Mouse (Mus musculus) MEL (cell line): ENCODE results near the gene Def8. TPM values are rescaled to one million over a fixed set of nuclear protein-coding genes. Genes with fewer than 3 reads are reported as not detected.

ENCODE experiments used
- DNase-seq: peaks from one replicate; pipeline ENCODE4 v3.0.0; 2011; ENCODE audit warnings: low read depth, low spot score
- H3K27ac ChIP-seq: 2 replicates; pipeline ENCODE4 v1.5.1; 2012; ENCODE audit warnings: low read depth, mild to moderate bottlenecking, control low read depth, low read length, moderate library complexity; ENCODE audit not compliant: control insufficient read depth
- H3K27me3 ChIP-seq, 2 experiments: fragments of 150-350 bp in 1 of 2; sonication (generic) in 1 of 2; 2 replicates each; pipeline ENCODE4 v1.6.1; 2012; ENCODE audit warnings: low read length in 2 of 2, mild to moderate bottlenecking in 2 of 2, improper control_type of control experiment in 1 of 2, moderate library complexity in 1 of 2; ENCODE audit not compliant: insufficient read depth in 2 of 2, control insufficient read depth in 1 of 2
- H3K36me3 ChIP-seq, 2 experiments: 2 replicates each; pipeline ENCODE4 v1.6.1; 2012 to 2014; ENCODE audit warnings: low read length in 2 of 2, improper control_type of control experiment in 1 of 2, inconsistent platforms in 1 of 2, mild to moderate bottlenecking in 1 of 2; ENCODE audit not compliant: insufficient read depth in 2 of 2, control insufficient read depth in 1 of 2
- H3K4me1 ChIP-seq, 2 experiments: fragments of 150-350 bp in 1 of 2; sonication (generic) in 1 of 2; 2 replicates each; pipeline ENCODE4 v1.6.1; 2012; ENCODE audit warnings: low read length in 2 of 2, improper control_type of control experiment in 1 of 2, mild to moderate bottlenecking in 1 of 2; ENCODE audit not compliant: insufficient read depth in 2 of 2, control insufficient read depth in 1 of 2
- H3K4me3 ChIP-seq, 2 experiments: fragments of 150-350 bp in 1 of 2; sonication (generic) in 1 of 2; 2 replicates each; pipeline ENCODE4 v1.5.1; 2012; ENCODE audit warnings: low read depth in 2 of 2, low read length in 2 of 2, mild to moderate bottlenecking in 2 of 2, moderate library complexity in 2 of 2, control low read depth in 1 of 2, improper control_type of control experiment in 1 of 2; ENCODE audit not compliant: control insufficient read depth in 1 of 2, insufficient read depth in 1 of 2
- H3K79me2 ChIP-seq: 2 replicates; pipeline ENCODE4 v1.6.1; 2012; ENCODE audit warnings: mild to moderate bottlenecking, low read length, moderate library complexity; ENCODE audit not compliant: control insufficient read depth, poor library complexity, insufficient read depth
- H3K9ac ChIP-seq: 2 replicates; pipeline ENCODE4 v1.6.1; 2012; ENCODE audit warnings: low read depth, mild to moderate bottlenecking, control low read depth, low read length, moderate library complexity; ENCODE audit not compliant: control insufficient read depth, poor library complexity, severe bottlenecking
- H3K9me3 ChIP-seq: fragments of 150-350 bp; sonication (generic); replicated peaks from 2 replicates; pipeline ENCODE4 v1.6.1; 2012; ENCODE audit warnings: mild to moderate bottlenecking, low read length, improper control_type of control experiment, moderate library complexity; ENCODE audit not compliant: insufficient read depth
- CHD1 ChIP-seq: IDR thresholded peaks from 2 replicates; pipeline ENCODE4 v1.6.1; 2012; ENCODE audit warnings: low read depth, mild to moderate bottlenecking, inconsistent platforms, low read length, improper control_type of control experiment
- CHD2 ChIP-seq: IDR thresholded peaks from 2 replicates; pipeline ENCODE4 v1.6.1; 2011; ENCODE audit warnings: low read length, improper control_type of control experiment
- CTCF ChIP-seq, 3 experiments: IDR thresholded peaks in 2 of 3; conservative IDR thresholded peaks in 1 of 3; 2 replicates each; pipeline ENCODE4 v1.5.1; 2011 to 2012; ENCODE audit warnings: low read length in 3 of 3, low read depth in 2 of 3, mild to moderate bottlenecking in 2 of 3, improper control_type of control experiment in 1 of 3, inconsistent platforms in 1 of 3, mixed read lengths in 1 of 3, moderate library complexity in 1 of 3; ENCODE audit not compliant: control insufficient read depth in 1 of 3, insufficient read depth in 1 of 3, poor library complexity in 1 of 3, severe bottlenecking in 1 of 3
- ELF1 ChIP-seq: IDR thresholded peaks from 2 replicates; pipeline ENCODE4 v1.6.1; 2014; ENCODE audit warnings: low read depth, mild to moderate bottlenecking, inconsistent platforms, low read length, improper control_type of control experiment, moderate library complexity
- EP300 ChIP-seq, 2 experiments: IDR thresholded peaks; 2 replicates each; pipeline ENCODE4 v1.6.1; 2011; ENCODE audit warnings: improper control_type of control experiment in 2 of 2, low read length in 2 of 2, low read depth in 1 of 2, mild to moderate bottlenecking in 1 of 2
- GATA1 ChIP-seq: IDR thresholded peaks from 2 replicates; pipeline ENCODE4 v1.6.1; 2011; ENCODE audit warnings: low read depth, low read length, improper control_type of control experiment
- HCFC1 ChIP-seq: IDR thresholded peaks from 2 replicates; pipeline ENCODE4 v1.6.1; 2012; ENCODE audit warnings: low read depth, mild to moderate bottlenecking, inconsistent platforms, low read length, improper control_type of control experiment, moderate library complexity
- JUND ChIP-seq: IDR thresholded peaks from 2 replicates; pipeline ENCODE4 v1.6.1; 2011; ENCODE audit warnings: low read depth, mild to moderate bottlenecking, improper control_type of control experiment, low read length
- MAFK ChIP-seq: IDR thresholded peaks from 2 replicates; pipeline ENCODE4 v1.6.1; 2011; ENCODE audit warnings: low read depth, mild to moderate bottlenecking, low read length, improper control_type of control experiment, borderline replicate concordance
- MAX ChIP-seq: IDR thresholded peaks from 2 replicates; pipeline ENCODE4 v1.6.1; 2011; ENCODE audit warnings: low read length, improper control_type of control experiment
- MEF2A ChIP-seq: IDR thresholded peaks from 2 replicates; pipeline ENCODE4 v1.6.1; 2014; ENCODE audit warnings: low read depth, mild to moderate bottlenecking, inconsistent platforms, low read length, improper control_type of control experiment; ENCODE audit not compliant: poor library complexity, insufficient replicate concordance, severe bottlenecking; ENCODE audit errors: extremely low read depth
- MXI1 ChIP-seq: IDR thresholded peaks from 2 replicates; pipeline ENCODE4 v1.6.1; 2011; ENCODE audit warnings: mild to moderate bottlenecking, low read depth, low read length, improper control_type of control experiment
- MYB ChIP-seq: IDR thresholded peaks from 2 replicates; pipeline ENCODE4 v1.6.1; 2011; ENCODE audit warnings: mild to moderate bottlenecking, low read depth, low read length, improper control_type of control experiment
- MYC ChIP-seq: IDR thresholded peaks from 2 replicates; pipeline ENCODE4 v1.6.1; 2011; ENCODE audit warnings: low read depth, mild to moderate bottlenecking, low read length, improper control_type of control experiment, moderate library complexity
- NELFE ChIP-seq: IDR thresholded peaks from 2 replicates; pipeline ENCODE4 v1.6.1; 2011; ENCODE audit warnings: low read depth, low read length, improper control_type of control experiment
- NRF1 ChIP-seq: IDR thresholded peaks from 2 replicates; pipeline ENCODE4 v1.6.1; 2014; ENCODE audit warnings: low read depth, mild to moderate bottlenecking, inconsistent platforms, low read length, improper control_type of control experiment, moderate library complexity; ENCODE audit not compliant: poor library complexity, insufficient read depth, severe bottlenecking
- POLR2A ChIP-seq, 2 experiments: IDR thresholded peaks; 2 replicates each; pipeline ENCODE4 v1.6.1; 2011 to 2012; ENCODE audit warnings: low read length in 2 of 2, mild to moderate bottlenecking in 2 of 2, control low read depth in 1 of 2, improper control_type of control experiment in 1 of 2, low read depth in 1 of 2, moderate library complexity in 1 of 2; ENCODE audit not compliant: control insufficient read depth in 1 of 2, insufficient read depth in 1 of 2, poor library complexity in 1 of 2
- POLR2AphosphoS2 ChIP-seq: IDR thresholded peaks from 2 replicates; pipeline ENCODE4 v1.6.1; 2011; ENCODE audit warnings: low read length, improper control_type of control experiment
- POLR2AphosphoS5 ChIP-seq: IDR thresholded peaks from 2 replicates; pipeline ENCODE4 v1.6.1; 2012; ENCODE audit warnings: low read depth, borderline replicate concordance, mild to moderate bottlenecking, inconsistent platforms, low read length, moderate library complexity, mixed read lengths
- SIN3A ChIP-seq: IDR thresholded peaks from 2 replicates; pipeline ENCODE4 v1.6.1; 2012; ENCODE audit warnings: low read length, improper control_type of control experiment, inconsistent platforms
- TAL1 ChIP-seq: IDR thresholded peaks from 2 replicates; pipeline ENCODE4 v1.6.1; 2012; ENCODE audit warnings: mild to moderate bottlenecking, inconsistent platforms, low read length, moderate library complexity, mixed read lengths
- TBP ChIP-seq: IDR thresholded peaks from 2 replicates; pipeline ENCODE4 v1.8.0; 2011; ENCODE audit warnings: low read depth, low read length, improper control_type of control experiment
- TCF12 ChIP-seq: IDR thresholded peaks from 2 replicates; pipeline ENCODE4 v1.6.1; 2014; ENCODE audit warnings: low read depth, mild to moderate bottlenecking, inconsistent platforms, low read length, improper control_type of control experiment, moderate library complexity
- UBTF ChIP-seq: IDR thresholded peaks from 2 replicates; pipeline ENCODE4 v1.6.1; 2012; ENCODE audit warnings: low read depth, mild to moderate bottlenecking, inconsistent platforms, low read length, improper control_type of control experiment, moderate library complexity, borderline replicate concordance; ENCODE audit not compliant: insufficient read depth
- USF1 ChIP-seq: IDR thresholded peaks from 2 replicates; pipeline ENCODE4 v1.6.1; 2014; ENCODE audit warnings: low read depth, mild to moderate bottlenecking, inconsistent platforms, low read length, improper control_type of control experiment, moderate library complexity
- USF2 ChIP-seq, 2 experiments: IDR thresholded peaks; 2 replicates each; pipeline ENCODE4 v1.6.1; 2011 to 2012; ENCODE audit warnings: improper control_type of control experiment in 2 of 2, low read length in 2 of 2, borderline replicate concordance in 1 of 2, inconsistent platforms in 1 of 2, low read depth in 1 of 2, mild to moderate bottlenecking in 1 of 2; ENCODE audit not compliant: insufficient read depth in 1 of 2
- ZC3H11A ChIP-seq: IDR thresholded peaks from 2 replicates; pipeline ENCODE4 v1.6.1; 2012; ENCODE audit warnings: low read depth, mild to moderate bottlenecking, inconsistent platforms, low read length, improper control_type of control experiment
- ZKSCAN1 ChIP-seq: IDR thresholded peaks from 2 replicates; pipeline ENCODE4 v1.6.1; 2012; ENCODE audit warnings: low read depth, mild to moderate bottlenecking, inconsistent platforms, low read length, improper control_type of control experiment, moderate library complexity
- ZNF384 ChIP-seq: IDR thresholded peaks from 2 replicates; pipeline ENCODE4 v1.6.1; 2012; ENCODE audit warnings: low read depth, mild to moderate bottlenecking, inconsistent platforms, low read length, improper control_type of control experiment
- polyA plus RNA-seq, 2 experiments: library from polyadenylated mRNA; stranded (reverse) in 1 of 2; unstranded in 1 of 2; fragments of >175 nt in 1 of 2; fragments of >200 nt in 1 of 2; gene quantifications; 2 replicates each; pipeline versions ENCODE4 v1.2.1 to v1.2.4; 2012; ENCODE audit warnings: low replicate concordance in 2 of 2, low read depth in 1 of 2; ENCODE audit not compliant: insufficient read length in 2 of 2, insufficient read depth in 1 of 2, missing spikeins in 1 of 2
- total RNA-seq: library from RNA; depleted of rRNA; stranded (reverse); fragments of 300-350 nt; gene quantifications from 2 replicates; pipeline ENCODE4 v1.2.3, GENCODE M21; 2012

The Def8 gene
- total and polyA plus RNA-seq, 3 experiments = 26.0 to 34.0 TPM; not detected in 1

DNA sequence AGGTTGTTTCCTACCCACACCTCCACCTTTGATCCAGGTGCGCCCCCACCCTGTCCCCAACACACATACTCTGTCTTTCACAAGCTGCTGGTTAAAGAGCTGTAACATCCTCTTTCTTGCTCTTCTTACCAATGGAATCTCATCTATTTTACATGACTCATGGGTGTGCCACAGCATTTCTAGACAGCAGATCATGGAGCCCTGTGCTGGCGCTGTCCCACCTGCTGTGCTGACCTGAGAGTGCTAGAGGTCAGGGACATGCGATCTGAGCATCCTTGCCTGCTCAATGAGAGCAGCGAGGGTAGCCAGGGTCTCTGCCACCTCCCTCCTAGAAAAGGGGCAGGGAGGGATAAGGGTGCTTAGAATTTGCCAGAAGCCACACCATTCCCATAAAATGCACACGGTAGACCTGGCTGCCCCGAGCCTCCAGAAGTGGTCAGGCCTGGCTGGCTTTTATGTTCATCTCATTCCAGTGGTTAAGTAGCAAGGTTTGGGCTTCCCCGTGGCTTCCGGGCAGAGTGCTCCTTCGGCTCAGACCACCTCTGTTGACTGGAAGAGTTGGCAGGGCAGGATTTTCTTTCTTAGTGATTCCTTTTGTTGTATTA, 81.4 kb downstream of the Def8 start:
- no peak for DNase-seq
- H3K9ac ChIP-seq = no peak overlapping the region

DNA sequence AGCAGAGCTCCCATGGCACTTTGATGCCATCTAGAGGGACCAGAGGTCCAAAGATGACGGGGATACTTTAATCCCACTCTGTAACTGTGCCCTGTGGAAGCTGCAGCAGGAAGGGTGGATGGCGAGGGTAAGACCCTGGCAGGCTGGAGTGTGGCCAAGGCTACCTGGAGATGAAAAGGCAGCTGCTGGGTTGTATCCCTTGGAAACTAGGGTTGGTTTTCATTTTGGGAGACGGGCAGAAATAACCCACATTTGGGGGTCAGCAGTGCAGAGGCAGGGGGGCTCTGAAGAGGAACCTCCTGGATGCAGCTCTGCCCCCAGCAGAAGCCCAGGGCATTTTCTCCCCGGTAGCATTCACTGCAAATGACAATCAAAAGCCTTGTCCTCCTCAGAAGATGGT, 81.9 kb downstream of the Def8 start:
- Histone ChIP-seq H3K4me3 (no peak overlapping the region), H3K79me2 (no peaks in the 10 kb centered on the region), H3K9me3 (no peaks in the 10 kb centered on the region), H3K27me3 (no peaks in the 10 kb centered on the region), H3K4me1 (no peaks in the 10 kb centered on the region), H3K36me3 (peaks cover 0 to 10% of the 10 kb centered on the region in 2 experiments; a peak in 1 of 4 replicates), H3K27ac (no peak overlapping the region), H3K9ac (no peak overlapping the region)
- no peak for DNase-seq
- TF ChIP-seq TBP (no peak), TAL1 (no peak), POLR2AphosphoS2 (no peak), GATA1 (no peak), SIN3A (no peak), MAX (no peak), ZC3H11A (no peak), MYC (no peak), POLR2A (IDR thresholded peaks at IDR 0.05; ENCODE audit: control insufficient read depth in 1 of 2, insufficient read depth in 1 of 2, low read depth in 1 of 2, low read length in 2 of 2, poor library complexity in 1 of 2) (no peak), ELF1 (no peak), UBTF (no peak), MEF2A (no peak), USF1 (no peak), MXI1 (no peak), MYB (no peak), MAFK (no peak), CHD2 (no peak)
- TF ChIP-seq, all 39 proteins: peak for 0

More for the DNA sequence above, 81.4 kb downstream of the Def8 start:
- no peak overlapping the region for H3K4me3 ChIP-seq
- H3K9me3 ChIP-seq = no peaks in the 10 kb centered on the region
- no peak for TF ChIP-seq ZC3H11A
- no peak for TF ChIP-seq CTCF (IDR thresholded peaks at IDR 0.05 in 2 of 3, conservative IDR thresholded peaks at IDR 0.05 in 1 of 3; ENCODE audit: control insufficient read depth in 1 of 3, insufficient read depth in 1 of 3, low read depth in 2 of 3, low read length in 3 of 3, poor library complexity in 1 of 3, severe bottlenecking in 1 of 3)
- no peak for TF ChIP-seq ZKSCAN1
- TF ChIP-seq TAL1 = no peak
- TF ChIP-seq TCF12 = no peak
- no peak for TF ChIP-seq UBTF
- TF ChIP-seq MEF2A = no peak
- no peak for TF ChIP-seq USF2 (IDR thresholded peaks at IDR 0.05; ENCODE audit: borderline replicate concordance in 1 of 2, insufficient read depth in 1 of 2, low read depth in 1 of 2, low read length in 2 of 2)
- TF ChIP-seq MYB = no peak
- no peak for TF ChIP-seq NRF1
- no peak for TF ChIP-seq JUND
- TF ChIP-seq POLR2AphosphoS2 = no peak
- no peak for TF ChIP-seq CHD1
- no peak for TF ChIP-seq EP300 (IDR thresholded peaks at IDR 0.05; ENCODE audit: low read depth in 1 of 2, low read length in 2 of 2)
- no peak for TF ChIP-seq POLR2AphosphoS5
- no peak for TF ChIP-seq NELFE
- TF ChIP-seq HCFC1 = no peak
- no peak for TF ChIP-seq ZNF384
- no peak for TF ChIP-seq USF1
- no peak overlapping the region for H3K27ac ChIP-seq
- no peaks in the 10 kb centered on the region for H3K79me2 ChIP-seq
- peaks cover 0 to 11% of the 10 kb centered on the region in 2 experiments; a peak in 1 of 4 replicates for H3K36me3 ChIP-seq
- no peaks in the 10 kb centered on the region for H3K4me1 ChIP-seq
- no peaks in the 10 kb centered on the region for H3K27me3 ChIP-seq
